Mouse (Mus musculus): ENCODE measurements around the gene Snx14. TPM values are rescaled to one million over a fixed set of nuclear protein-coding genes. Genes with fewer than 3 reads are reported as not detected.

Snx14 gene
- polyA plus RNA-seq, 1 experiment from 2014 or later: 32.9 TPM

DNA sequence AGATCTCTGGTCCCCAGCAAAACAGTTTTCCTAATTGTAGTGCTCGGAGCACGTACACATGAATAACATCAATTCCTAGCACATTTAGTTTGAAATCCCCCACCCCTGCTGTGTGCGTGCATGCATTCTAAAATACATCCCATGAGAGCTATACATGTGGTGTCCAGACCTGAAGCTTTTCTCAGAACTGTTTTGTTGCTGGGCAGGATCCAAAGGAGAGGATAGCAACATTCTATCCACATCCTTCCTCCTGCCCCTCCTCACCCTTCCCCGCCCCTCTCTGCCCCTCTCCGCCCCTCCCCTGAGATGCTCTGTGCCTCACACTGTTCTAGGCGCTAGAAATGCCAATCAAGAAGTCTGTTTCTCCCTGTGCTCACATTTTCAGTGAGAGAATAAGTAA is 86.0 kb downstream of the Snx14 start:
- no peak overlapping the region for H3K4me3 ChIP-seq (ENCODE audit: low read length)
- no peak overlapping the region for H3K9ac ChIP-seq (replicated peaks; ENCODE audit: low read length)
- ATAC-seq (ENCODE audit: low FRiP score, low TSS enrichment): no peak
- H3K27ac ChIP-seq (ENCODE audit: low read length): no peak overlapping the region
- no peak overlapping the region for H3K4me2 ChIP-seq (replicated peaks; ENCODE audit: low read depth, low read length)
- H3K27me3 ChIP-seq (ENCODE audit: insufficient read depth, low read length): no peaks in the 10 kb centered on the region
- no peaks in the 10 kb centered on the region for H3K36me3 ChIP-seq (ENCODE audit: insufficient read depth, low read length)
- whole genome bisulfite sequencing: 70% methylated on average over 6 of the region's 6 CpGs
- no peaks in the 10 kb centered on the region for H3K4me1 ChIP-seq (ENCODE audit: insufficient read depth, low read length)
- H3K9me3 ChIP-seq (ENCODE audit: low read length): no peaks in the 10 kb centered on the region

DNA sequence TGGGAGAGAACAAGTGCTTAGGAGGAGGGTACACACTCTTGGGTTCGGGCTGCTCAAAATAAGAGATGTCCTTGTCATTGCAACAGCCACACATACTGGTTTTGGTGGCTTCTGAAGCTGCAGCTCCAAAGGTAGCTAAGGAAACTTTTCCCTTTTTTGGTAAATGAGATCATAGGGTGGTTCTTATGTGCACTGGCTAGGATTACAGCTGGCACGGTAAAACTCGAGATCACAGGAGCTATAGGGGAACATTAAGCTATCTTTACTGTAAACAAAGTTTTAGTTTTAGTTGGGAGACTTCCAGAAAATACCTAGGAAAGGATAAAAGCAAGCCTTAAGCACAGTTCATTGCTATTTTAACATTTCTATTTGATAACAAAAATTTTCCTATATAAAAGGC is 87.6 kb downstream of the Snx14 start:
- no peaks in the 10 kb centered on the region for H3K36me3 ChIP-seq (ENCODE audit: insufficient read depth, low read length)
- no peak overlapping the region for H3K9ac ChIP-seq (replicated peaks; ENCODE audit: low read length)
- H3K4me1 ChIP-seq (ENCODE audit: insufficient read depth, low read length): no peaks in the 10 kb centered on the region
- no peak for ATAC-seq (ENCODE audit: low FRiP score, low TSS enrichment)
- H3K27ac ChIP-seq (ENCODE audit: low read length): no peak overlapping the region
- no peaks in the 10 kb centered on the region for H3K27me3 ChIP-seq (ENCODE audit: insufficient read depth, low read length)
- no peak overlapping the region for H3K4me3 ChIP-seq (ENCODE audit: low read length)
- 44% methylated on average over 3 of the region's 3 CpGs for WGBS
- no peak overlapping the region for H3K4me2 ChIP-seq (replicated peaks; ENCODE audit: low read depth, low read length)
- H3K9me3 ChIP-seq (ENCODE audit: low read length): no peaks in the 10 kb centered on the region

- no peaks in the 10 kb centered on the region for H3K27me3 ChIP-seq (ENCODE audit: insufficient read depth, low read length)
- H3K4me2 ChIP-seq (replicated peaks; ENCODE audit: low read depth, low read length): no peak overlapping the region
- no peak overlapping the region for H3K9ac ChIP-seq (replicated peaks; ENCODE audit: low read length)
- H3K4me1 ChIP-seq (ENCODE audit: insufficient read depth, low read length): no peaks in the 10 kb centered on the region
- H3K36me3 ChIP-seq (ENCODE audit: insufficient read depth, low read length): no peaks in the 10 kb centered on the region
- no peak for ATAC-seq (ENCODE audit: low FRiP score, low TSS enrichment)
- no peak overlapping the region for H3K4me3 ChIP-seq (ENCODE audit: low read length)
- WGBS: 69% methylated on average over 1 of the region's 1 CpGs
- no peak overlapping the region for H3K27ac ChIP-seq (ENCODE audit: low read length)
- no peaks in the 10 kb centered on the region for H3K9me3 ChIP-seq (ENCODE audit: low read length)
These were observed 88.4 kb downstream of the Snx14 start for GRCm38 (mm10) chr9:88350317-88350716.

DNA sequence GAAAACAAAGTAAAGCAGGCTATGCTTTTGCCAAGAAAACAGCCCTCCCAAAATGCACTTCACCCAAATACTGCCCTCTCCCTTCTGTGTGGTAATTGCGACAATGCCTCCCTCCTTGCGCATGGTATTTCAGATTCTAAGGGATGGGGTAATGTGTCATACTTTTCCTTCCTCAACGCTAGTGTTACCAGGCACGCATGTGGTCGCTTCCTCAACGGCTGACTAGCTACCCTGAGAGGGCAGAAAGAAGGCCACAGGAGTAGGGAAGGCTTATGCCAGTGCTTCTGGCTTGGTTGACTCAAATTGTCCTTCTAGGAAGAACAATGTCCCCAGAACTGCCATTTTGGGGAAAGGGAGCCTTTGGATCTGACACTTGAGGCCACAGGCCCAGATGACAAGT is 90.1 kb downstream of the Snx14 start:
- no peak for ATAC-seq (ENCODE audit: low FRiP score, low TSS enrichment)
- H3K4me1 ChIP-seq (ENCODE audit: insufficient read depth, low read length): no peaks in the 10 kb centered on the region

DNA sequence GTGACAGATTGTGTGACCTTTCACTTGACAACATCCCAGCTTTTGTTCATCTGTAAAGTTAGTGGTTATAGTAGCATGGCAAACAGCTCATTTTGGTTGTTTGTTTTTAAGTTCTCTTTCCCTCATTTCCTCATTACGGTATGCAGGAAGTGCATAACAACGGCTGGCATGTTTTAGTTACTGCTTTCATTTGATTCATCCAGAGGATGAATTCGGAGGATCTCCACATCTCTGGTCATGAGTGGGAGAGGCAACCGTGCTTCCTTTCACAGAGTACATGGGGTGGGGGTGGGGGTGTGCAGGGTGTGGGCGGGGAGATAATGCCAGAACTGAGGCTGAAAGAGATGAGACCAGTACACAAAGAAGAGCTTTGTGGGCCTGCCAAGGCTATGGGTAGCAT is 91.9 kb downstream of the Snx14 start:
- Histone ChIP-seq H3K4me3 (ENCODE audit: low read length) (no peak overlapping the region), H3K27me3 (ENCODE audit: insufficient read depth, low read length) (no peaks in the 10 kb centered on the region), H3K9me3 (ENCODE audit: low read length) (no peaks in the 10 kb centered on the region), H3K4me1 (ENCODE audit: insufficient read depth, low read length) (no peaks in the 10 kb centered on the region), H3K4me2 (replicated peaks; ENCODE audit: low read depth, low read length) (no peak overlapping the region), H3K9ac (replicated peaks; ENCODE audit: low read length) (no peak overlapping the region), H3K36me3 (ENCODE audit: insufficient read depth, low read length) (no peaks in the 10 kb centered on the region), H3K27ac (ENCODE audit: low read length) (no peak overlapping the region)
- 65% methylated on average over 5 of the region's 5 CpGs for WGBS
- ATAC-seq (ENCODE audit: low FRiP score, low TSS enrichment): no peak

More for the DNA sequence above, 90.1 kb downstream of the Snx14 start:
- Histone ChIP-seq H3K27ac (ENCODE audit: low read length) (no peak overlapping the region), H3K9ac (replicated peaks; ENCODE audit: low read length) (no peak overlapping the region), H3K27me3 (ENCODE audit: insufficient read depth, low read length) (no peaks in the 10 kb centered on the region), H3K4me2 (replicated peaks; ENCODE audit: low read depth, low read length) (no peak overlapping the region), H3K36me3 (ENCODE audit: insufficient read depth, low read length) (no peaks in the 10 kb centered on the region), H3K4me3 (ENCODE audit: low read length) (no peak overlapping the region), H3K9me3 (ENCODE audit: low read length) (no peaks in the 10 kb centered on the region)
- 91% methylated on average over 6 of the region's 6 CpGs for WGBS

DNA sequence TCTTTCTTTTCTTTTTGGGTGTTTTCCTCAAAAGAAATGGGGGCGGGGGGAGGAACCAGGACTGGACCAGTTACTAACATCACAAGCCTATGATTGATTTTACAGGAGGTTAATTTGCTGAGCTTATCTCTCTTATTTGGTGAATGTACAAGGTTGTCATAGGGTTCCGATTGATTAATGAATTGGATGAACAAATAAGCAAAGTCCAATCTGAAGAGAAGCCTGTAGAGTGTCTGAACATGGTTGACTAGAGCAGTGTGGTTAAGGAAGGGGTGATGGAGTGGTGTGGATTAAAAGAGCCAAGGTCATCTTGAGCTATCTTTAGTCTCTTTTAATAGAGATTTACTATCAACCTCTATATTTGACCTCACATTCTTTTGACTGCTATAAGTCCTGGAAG is 94.3 kb downstream of the Snx14 start:
- Histone ChIP-seq H3K9me3 (ENCODE audit: low read length) (no peaks in the 10 kb centered on the region), H3K4me1 (ENCODE audit: insufficient read depth, low read length) (no peaks in the 10 kb centered on the region), H3K9ac (replicated peaks; ENCODE audit: low read length) (no peak overlapping the region), H3K27ac (ENCODE audit: low read length) (no peak overlapping the region), H3K4me3 (ENCODE audit: low read length) (no peak overlapping the region), H3K36me3 (ENCODE audit: insufficient read depth, low read length) (no peaks in the 10 kb centered on the region), H3K27me3 (ENCODE audit: insufficient read depth, low read length) (no peaks in the 10 kb centered on the region), H3K4me2 (replicated peaks; ENCODE audit: low read depth, low read length) (no peak overlapping the region)
- no peak for ATAC-seq (ENCODE audit: low FRiP score, low TSS enrichment)
- WGBS: 88% methylated on average over 2 of the region's 2 CpGs

DNA sequence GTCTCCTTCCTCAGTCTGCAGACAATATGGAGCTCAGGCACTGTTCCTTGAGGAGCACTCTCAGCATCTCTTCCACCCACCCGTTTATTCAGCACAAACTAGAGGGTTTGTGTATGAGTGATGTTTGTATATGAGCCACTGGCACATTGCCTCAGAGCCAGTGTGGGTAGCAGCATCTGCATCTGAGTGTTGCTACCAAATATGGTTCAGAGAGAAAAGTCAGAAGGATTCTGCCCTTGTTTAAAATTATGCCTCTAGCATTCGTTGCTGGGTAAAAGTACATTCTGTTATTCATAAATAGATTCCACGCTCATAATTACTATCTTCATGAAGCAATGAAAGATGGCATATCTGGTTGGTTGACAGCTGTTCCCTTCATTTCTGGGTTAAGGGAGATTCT is 96.1 kb downstream of the Snx14 start:
- Histone ChIP-seq H3K4me3 (ENCODE audit: low read length) (no peak overlapping the region), H3K27me3 (ENCODE audit: insufficient read depth, low read length) (no peaks in the 10 kb centered on the region), H3K9ac (replicated peaks; ENCODE audit: low read length) (no peak overlapping the region), H3K9me3 (ENCODE audit: low read length) (no peaks in the 10 kb centered on the region), H3K27ac (ENCODE audit: low read length) (no peak overlapping the region), H3K4me1 (ENCODE audit: insufficient read depth, low read length) (no peaks in the 10 kb centered on the region), H3K4me2 (replicated peaks; ENCODE audit: low read depth, low read length) (no peak overlapping the region), H3K36me3 (ENCODE audit: insufficient read depth, low read length) (no peaks in the 10 kb centered on the region)
- no peak for ATAC-seq (ENCODE audit: low FRiP score, low TSS enrichment)
- 85% methylated on average over 3 of the region's 3 CpGs for WGBS

- H3K4me1 ChIP-seq (ENCODE audit: insufficient read depth, low read length): no peaks in the 10 kb centered on the region
- H3K4me2 ChIP-seq (replicated peaks; ENCODE audit: low read depth, low read length): no peak overlapping the region
- H3K9me3 ChIP-seq (ENCODE audit: low read length): no peaks in the 10 kb centered on the region
- H3K4me3 ChIP-seq (ENCODE audit: low read length): no peak overlapping the region
- no peak overlapping the region for H3K9ac ChIP-seq (replicated peaks; ENCODE audit: low read length)
- no peaks in the 10 kb centered on the region for H3K27me3 ChIP-seq (ENCODE audit: insufficient read depth, low read length)
- 86% methylated on average over 7 of the region's 7 CpGs for WGBS
- H3K36me3 ChIP-seq (ENCODE audit: insufficient read depth, low read length): no peaks in the 10 kb centered on the region
- no peak for ATAC-seq (ENCODE audit: low FRiP score, low TSS enrichment)
- no peak overlapping the region for H3K27ac ChIP-seq (ENCODE audit: low read length)
These were observed 96.5 kb downstream of the Snx14 start for GRCm38 (mm10) chr9:88342241-88342640.

GRCm38 (mm10) chr9:88340819-88341218 is 97.9 kb downstream of the Snx14 start:
- Histone ChIP-seq H3K27ac (ENCODE audit: low read length) (no peak overlapping the region), H3K4me3 (ENCODE audit: low read length) (no peak overlapping the region), H3K4me1 (ENCODE audit: insufficient read depth, low read length) (no peaks in the 10 kb centered on the region), H3K9me3 (ENCODE audit: low read length) (no peaks in the 10 kb centered on the region), H3K36me3 (ENCODE audit: insufficient read depth, low read length) (no peaks in the 10 kb centered on the region), H3K27me3 (ENCODE audit: insufficient read depth, low read length) (no peaks in the 10 kb centered on the region), H3K4me2 (replicated peaks; ENCODE audit: low read depth, low read length) (no peak overlapping the region), H3K9ac (replicated peaks; ENCODE audit: low read length) (no peak overlapping the region)
- 82% methylated on average over 3 of the region's 3 CpGs for WGBS
- no peak for ATAC-seq (ENCODE audit: low FRiP score, low TSS enrichment)

GRCm38 (mm10) chr9:88335839-88336238 is 102.9 kb downstream of the Snx14 start:
- no peak overlapping the region for H3K9ac ChIP-seq (replicated peaks; ENCODE audit: low read length)
- no peaks in the 10 kb centered on the region for H3K9me3 ChIP-seq (ENCODE audit: low read length)
- no peaks in the 10 kb centered on the region for H3K4me1 ChIP-seq (ENCODE audit: insufficient read depth, low read length)
- no peak overlapping the region for H3K4me2 ChIP-seq (replicated peaks; ENCODE audit: low read depth, low read length)
- H3K36me3 ChIP-seq (ENCODE audit: insufficient read depth, low read length): no peaks in the 10 kb centered on the region
- no peak overlapping the region for H3K4me3 ChIP-seq (ENCODE audit: low read length)
- no peaks in the 10 kb centered on the region for H3K27me3 ChIP-seq (ENCODE audit: insufficient read depth, low read length)
- no peak for ATAC-seq (ENCODE audit: low FRiP score, low TSS enrichment)
- H3K27ac ChIP-seq (ENCODE audit: low read length): no peak overlapping the region
- 38% methylated on average over 1 of the region's 2 CpGs for WGBS

GRCm38 (mm10) chr9:88332447-88332846 is 106.3 kb downstream of the Snx14 start:
- H3K4me2 ChIP-seq (replicated peaks; ENCODE audit: low read depth, low read length): no peak overlapping the region
- H3K27ac ChIP-seq (ENCODE audit: low read length): no peak overlapping the region
- peaks cover 8% of the 10 kb centered on the region for H3K27me3 ChIP-seq (ENCODE audit: insufficient read depth, low read length)
- H3K36me3 ChIP-seq (ENCODE audit: insufficient read depth, low read length): no peaks in the 10 kb centered on the region
- 39% methylated on average over 3 of the region's 3 CpGs for WGBS
- 0 out of 2 replicates have a peak, but pooled peaks cover 8% of the 10 kb centered on the region for H3K4me1 ChIP-seq (ENCODE audit: insufficient read depth, low read length)
- no peak overlapping the region for H3K9ac ChIP-seq (replicated peaks; ENCODE audit: low read length)
- H3K9me3 ChIP-seq (ENCODE audit: low read length): no peaks in the 10 kb centered on the region
- H3K4me3 ChIP-seq (ENCODE audit: low read length): no peak overlapping the region
- ATAC-seq (ENCODE audit: low FRiP score, low TSS enrichment): no peak

Data from kidney, embryonic 16.5 days (tissue).